Mouse (Mus musculus) megakaryocyte, embryonic 14.5 days (primary cell): Measurements from ENCODE around the gene Hdc.

ENCODE experiments used
- FLI1 ChIP-seq: IDR thresholded peaks from 2 replicates; pipeline ENCODE4 v1.6.1; 2012; ENCODE audit warnings: low read length, inconsistent platforms, mixed read lengths
- GATA1 ChIP-seq: IDR thresholded peaks from 3 replicates; pipeline ENCODE4 v1.6.1; 2012; ENCODE audit warnings: mixed read lengths, low read length, inconsistent platforms, borderline replicate concordance

GRCm38 (mm10) chr2:126618470-126619179 lies 474 bp downstream of the Hdc start:
- TF ChIP-seq FLI1 (no peak), GATA1 (no peak)
